Mouse (Mus musculus) ES-Bruce4 (cell line): Measurements from ENCODE around the gene Lpcat2b.

Experiments
- CTCF ChIP-seq: IDR thresholded peaks from one replicate; pipeline ENCODE4 v1.8.1; 2011; ENCODE audit warnings: low read depth, low read length
- EP300 ChIP-seq: IDR thresholded peaks from 2 replicates; pipeline ENCODE4 v1.6.1; 2011; ENCODE audit warnings: low read depth, low read length; ENCODE audit not compliant: insufficient read depth

DNA sequence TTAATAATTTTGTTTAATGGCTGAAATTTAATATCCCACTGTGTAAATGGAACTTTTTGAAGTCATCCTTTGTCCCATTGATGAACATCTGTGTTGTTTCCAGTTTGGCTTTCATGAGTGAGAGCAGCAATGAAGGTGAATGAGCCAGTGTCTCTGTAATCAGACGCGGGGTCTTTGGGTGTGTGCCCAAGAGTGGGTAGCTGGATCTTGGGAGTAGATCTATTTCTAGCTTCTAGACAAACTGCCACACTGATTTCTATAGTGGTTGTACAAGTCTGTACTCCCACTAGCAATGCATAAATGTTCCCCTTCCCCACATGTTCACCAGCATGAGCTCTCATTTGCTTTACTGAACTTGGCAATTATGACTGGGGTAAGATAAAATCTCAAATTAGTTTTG lies 42.0 kb upstream of the Lpcat2b start:
- TF ChIP-seq EP300: no peak
- no peak for TF ChIP-seq CTCF
